Mouse (Mus musculus) urinary bladder, postnatal 25 days (tissue): ENCODE results near the gene Tas2r123.

Experiments
- DNase-seq: peaks from one replicate; pipeline ENCODE4 v3.0.0; 2022; ENCODE audit warnings: low spot score

Gene Tas2r123

GRCm38 (mm10) chr6:132846842-132847241 lies at the start of gene Tas2r123:
Gene Tas2r123, plus strand, starts transcription at chr6:132847142.
- DNase-seq, result no peak

GRCm38 (mm10) chr6:132802518-132802917 lies 44.4 kb upstream of the Tas2r123 start, which contains the start of gene Tas2r117:
Gene Tas2r117, plus strand, starts transcription at chr6:132802818.
- no peak for DNase-seq

DNA sequence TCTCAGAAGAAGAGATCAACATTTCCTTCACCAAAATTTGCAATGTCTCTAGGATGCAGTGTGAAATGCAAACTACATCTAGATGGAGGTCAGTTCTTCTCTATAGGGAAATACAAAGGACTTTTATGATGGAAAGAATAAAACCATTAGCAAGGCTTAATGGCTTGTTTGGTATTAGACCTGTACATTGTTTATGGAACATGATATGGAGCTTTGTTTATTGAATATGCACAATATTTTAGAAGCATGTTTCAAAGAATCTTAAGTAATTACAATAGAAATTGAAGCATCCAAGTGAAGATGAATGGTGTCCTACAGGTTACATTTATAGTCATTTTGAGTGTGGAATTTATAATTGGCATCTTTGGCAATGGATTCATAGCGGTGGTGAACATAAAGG lies 8.2 kb downstream of the Tas2r123 start, which contains the start of gene Tas2r116:
Gene Tas2r116, plus strand, starts transcription at position 301 of the 400 bp plus-strand sequence.
- DNase-seq, result no peak

DNA sequence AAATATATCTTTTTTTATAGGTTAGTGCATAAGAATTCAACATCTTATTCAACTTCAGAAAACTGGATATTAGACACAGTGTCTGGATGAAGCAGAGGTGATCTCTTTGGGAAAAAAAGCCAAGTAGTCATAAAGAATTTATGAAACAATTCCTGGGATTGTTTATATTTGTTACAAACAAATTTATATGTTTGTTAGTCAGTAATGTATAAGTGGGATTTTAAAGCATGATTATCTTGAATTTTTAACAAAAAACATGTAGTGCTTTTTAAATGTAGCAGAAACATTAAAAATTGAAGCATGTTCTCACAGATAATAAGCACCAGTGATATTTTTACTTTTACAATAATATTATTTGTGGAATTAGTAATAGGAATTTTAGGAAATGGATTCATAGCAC lies 20.8 kb downstream of the Tas2r123 start, which contains the start of gene Tas2r110:
Gene Tas2r110, plus strand, starts transcription at position 301 of the 400 bp plus-strand sequence.
- no peak for DNase-seq

- DNase-seq, result no peak
Measured at GRCm38 (mm10) chr6:132892711-132893110, 45.8 kb downstream of the Tas2r123 start, which contains the start of gene Tas2r113. Gene Tas2r113, plus strand, starts transcription at chr6:132893011.
